Mouse (Mus musculus) frontal cortex, postnatal 25 days (tissue): ENCODE measurements at regions not wholly inside any gene's neighbourhood (a gene's known extent, or its start where the extent isn't known, plus 50 kb on each side); places are given as distances from the start of the nearest gene placed in this dataset.

ENCODE experiments used
- DNase-seq, 2 experiments: peaks; one replicate each; pipeline ENCODE4 v3.0.0; 2022; ENCODE audit warnings: low spot score in 2 of 2

DNA sequence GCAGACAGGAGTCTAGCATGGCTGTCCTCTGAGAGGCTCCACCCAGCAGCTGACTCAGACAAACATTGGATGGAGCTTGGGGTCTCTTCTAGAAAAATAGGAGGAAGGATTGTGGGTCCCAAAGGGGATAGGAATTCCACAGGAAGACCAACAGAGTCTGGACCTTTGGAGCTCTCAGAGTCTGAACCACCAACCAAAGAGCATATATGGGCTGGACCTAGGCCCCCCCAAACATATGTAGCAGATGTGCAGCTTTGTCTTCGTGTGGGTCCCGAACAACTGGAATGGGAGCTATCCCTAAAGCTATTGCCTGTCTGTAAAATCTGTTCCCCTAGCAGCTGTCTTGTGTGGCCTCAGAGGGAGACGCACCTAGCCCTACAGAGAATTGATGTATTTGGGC, 50.1 kb upstream of the Cpm start:
- no peak for DNase-seq

DNA sequence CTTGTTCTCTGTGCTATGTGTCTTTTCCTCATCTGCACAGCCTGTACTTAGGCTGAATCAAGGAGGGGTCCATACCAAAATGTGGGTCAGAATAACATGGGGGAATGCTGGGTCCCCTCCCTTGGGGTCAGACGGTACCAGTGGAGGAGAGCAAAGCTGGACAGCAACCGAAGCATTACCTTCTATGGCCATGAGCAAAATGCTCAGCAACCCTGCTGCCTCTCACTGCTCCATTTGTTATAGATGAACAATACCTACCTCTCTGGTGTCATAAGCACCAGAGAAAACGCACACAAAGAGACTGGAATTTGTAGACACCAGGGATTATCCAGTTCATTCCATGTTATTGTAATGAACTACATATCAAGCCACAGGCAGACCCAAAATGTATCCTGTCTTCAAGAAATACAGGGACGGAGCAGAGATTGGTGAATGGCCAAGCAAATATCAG, 50.6 kb upstream of the Cpm start:
- no peak for DNase-seq

DNA sequence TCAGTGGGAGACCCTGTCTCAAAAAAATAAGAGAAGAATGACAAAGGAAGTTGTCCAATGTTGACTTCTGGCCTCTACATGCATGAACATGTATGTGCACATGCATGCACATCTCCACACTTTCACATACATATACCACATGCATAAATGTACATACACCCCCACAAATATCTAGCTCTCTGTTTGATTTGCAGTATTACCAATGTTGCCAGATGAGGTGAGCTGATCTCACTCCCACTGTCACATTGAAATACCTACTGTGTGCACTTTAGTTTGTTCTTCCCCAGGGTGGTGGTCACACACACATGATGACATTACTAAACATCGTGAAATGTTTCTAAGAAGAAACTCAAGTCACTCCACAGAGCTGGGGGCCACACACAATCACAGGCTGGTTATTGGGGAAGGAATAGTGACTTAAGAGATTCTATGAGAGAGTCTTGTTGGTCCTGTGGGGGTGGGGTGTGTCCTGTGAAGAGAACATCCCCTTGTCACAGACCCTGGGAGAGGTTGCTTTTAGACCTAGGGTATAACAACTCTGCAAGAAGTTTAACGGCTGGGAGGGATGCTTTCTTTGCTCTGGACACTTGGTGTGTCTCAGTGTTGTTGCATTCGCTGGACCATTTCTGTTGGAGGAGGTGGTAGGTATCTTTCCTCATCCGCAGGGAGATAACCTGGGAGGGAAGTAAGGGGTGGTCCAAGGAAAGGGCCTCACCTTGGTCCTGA, 51.2 kb upstream of the Cpm start:
- DNase-seq, result no peak

DNA sequence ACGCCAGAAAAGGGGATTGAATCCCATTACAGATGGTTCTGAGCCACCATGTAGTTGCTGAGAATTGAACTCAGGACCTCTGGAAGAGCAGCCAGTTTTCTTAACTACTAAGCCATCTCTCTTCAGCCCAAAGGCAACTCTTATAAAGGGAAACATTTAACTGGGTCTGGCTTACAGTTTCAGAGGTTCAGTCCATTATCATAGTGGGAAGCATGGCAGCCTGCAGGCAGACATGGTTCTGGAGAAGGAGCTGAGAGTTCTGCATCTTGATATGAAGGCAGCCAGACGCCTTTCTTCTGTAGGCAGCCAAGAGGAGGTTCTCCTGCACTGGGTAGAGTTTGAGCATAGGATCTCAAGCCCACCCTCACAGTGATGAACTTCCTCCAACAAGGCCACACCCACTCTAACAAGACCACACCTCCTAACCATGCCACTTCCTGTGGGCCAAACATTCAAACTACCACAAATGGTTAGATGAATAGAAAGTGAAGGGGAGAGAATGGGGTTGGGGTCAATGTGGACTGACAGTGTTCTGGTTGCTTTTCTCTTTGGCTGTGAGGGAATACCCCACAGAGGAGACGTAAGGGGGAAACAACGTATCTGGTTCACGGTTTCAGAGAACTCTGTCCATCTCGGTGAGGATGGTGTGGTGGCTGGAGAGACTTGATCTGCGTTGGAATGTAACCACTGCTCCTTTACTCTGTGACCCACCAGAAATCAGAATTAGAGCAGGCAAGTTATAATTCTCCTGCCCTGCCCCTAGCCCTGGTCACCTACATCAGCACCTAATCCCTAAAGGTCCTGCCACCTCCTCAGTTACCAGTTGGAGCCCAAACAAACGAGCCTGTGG, 52.2 kb upstream of the Cpm start:
- DNase-seq, result no peak

DNA sequence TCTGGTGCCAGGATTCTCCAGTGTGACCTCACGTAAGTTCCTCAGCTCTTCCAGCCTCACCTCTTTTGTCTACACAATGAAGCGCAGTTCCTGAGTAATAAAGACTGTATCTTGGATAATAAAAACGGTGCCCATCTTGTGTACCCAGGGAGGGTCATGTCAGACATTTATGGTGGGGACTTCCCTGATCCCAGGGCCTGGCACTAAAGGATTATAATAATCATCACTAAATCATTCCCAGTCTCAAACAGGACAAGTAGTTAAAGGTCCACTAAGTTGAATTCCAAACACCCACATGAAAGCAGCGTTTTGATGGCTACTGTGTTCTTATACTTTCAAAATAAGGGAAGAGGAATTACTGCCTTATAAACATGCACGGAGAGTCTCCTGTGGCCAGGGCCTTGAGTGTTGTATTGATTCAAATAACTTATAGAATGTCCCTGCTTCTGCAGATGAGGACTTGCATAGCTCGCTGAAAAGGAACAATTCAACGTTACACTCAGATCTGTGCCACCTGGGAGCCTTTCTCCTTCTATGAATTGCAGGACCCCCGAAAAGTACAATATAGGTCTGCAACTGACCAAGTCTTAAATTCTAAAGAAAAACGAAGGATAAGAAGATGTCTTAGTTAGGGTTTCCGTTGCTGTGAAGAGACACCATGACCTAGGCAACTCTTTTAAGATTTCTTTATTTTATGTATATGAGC, 53.0 kb upstream of the Cpm start:
- no peak for DNase-seq

DNA sequence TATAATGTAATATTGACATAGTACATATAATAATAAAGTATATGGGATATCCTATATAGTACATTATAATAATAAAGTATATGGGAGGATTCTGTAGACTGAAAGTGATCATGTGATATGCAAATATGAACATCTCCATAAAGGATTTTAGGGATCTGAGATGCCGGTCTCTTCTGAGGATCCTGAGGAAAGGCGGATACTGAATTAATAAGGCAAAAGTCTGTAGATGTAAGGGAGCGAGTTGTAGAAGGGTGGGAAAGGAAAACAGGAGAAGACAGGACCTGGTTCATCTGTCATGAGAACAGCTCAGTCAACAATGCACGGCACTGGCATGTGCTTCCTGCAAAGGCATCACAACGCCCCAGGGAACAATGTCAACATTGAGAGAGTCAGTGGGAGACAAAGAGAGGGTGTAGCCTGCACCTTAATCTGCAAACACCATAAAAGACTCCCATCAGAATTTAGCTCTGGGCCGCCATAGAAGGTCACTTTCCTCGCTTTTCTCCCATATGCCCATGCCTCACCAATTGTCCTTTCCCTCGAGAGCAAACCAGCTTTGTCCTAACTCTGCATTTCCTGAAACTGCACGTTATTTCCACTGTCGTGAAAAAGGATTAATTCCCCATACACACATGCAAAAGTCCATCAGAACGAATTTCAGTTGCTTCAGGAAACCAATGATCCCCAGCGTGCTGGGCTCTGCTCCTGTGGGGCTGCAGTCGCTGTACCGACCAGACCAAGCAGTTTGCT, 53.7 kb upstream of the Cpm start:
- no peak for DNase-seq

DNA sequence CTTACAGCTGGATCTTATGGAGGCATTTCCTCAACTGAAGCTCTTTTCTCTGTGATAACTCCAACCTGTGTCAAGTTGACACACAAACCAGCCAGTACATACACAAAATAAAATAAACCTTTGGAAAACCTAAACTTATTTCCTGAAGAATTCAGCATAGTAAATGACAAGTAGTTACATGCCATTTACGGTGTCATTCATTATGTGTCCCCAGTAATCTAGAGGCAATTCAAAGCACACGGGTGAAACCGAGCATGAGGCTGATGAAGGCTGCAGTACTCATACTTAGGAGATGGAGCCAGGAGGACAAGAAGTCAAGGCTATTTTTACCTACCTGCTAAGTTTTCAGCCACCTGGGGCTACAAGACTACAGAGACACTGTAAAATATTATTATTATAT, 54.4 kb upstream of the Cpm start:
- no peak for DNase-seq

DNA sequence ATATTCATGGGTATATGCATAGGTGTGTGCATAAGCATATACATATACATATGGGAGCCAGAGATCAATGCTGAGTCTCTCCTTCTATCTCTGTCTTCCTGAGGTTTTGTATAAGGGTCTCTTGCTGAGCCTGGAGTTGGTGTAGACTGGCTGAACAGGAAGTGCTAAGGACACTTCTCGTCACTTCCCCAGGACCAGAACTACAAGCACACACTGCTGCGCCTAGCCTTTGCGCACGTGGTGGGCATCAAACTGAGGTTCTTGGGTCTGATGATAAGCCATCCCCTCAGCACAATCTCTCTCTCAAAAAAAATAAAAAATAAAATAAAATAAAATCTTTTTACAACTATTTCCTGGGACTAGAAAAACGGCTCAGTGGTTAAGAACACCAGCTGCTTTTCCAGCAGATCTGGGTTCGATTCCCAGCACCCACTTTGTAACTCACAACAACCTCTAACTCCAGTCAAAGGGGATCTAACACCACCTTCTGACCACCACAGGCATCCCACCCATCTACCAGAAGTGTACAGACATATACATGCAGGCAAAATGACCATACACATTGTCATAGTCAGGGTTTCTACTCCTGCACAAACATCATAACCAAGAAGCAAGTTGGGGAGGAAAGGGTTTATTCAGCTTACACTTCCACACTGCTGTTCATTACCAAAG, 55.1 kb upstream of the Cpm start:
- no peak for DNase-seq

DNA sequence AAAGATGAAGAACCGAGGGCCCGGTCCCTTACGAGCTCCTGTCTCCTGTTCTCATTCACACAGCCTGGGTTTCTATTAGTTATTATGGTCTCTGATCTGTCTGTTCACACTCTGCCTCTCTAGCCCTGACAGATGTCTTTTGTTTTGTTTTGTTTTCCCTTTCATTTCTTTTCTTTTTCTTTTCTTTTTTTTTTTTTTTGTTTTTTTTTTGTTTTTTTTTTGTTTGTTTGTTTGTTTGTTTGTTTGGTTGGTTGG, 55.8 kb upstream of the Cpm start:
- no peak for DNase-seq

DNA sequence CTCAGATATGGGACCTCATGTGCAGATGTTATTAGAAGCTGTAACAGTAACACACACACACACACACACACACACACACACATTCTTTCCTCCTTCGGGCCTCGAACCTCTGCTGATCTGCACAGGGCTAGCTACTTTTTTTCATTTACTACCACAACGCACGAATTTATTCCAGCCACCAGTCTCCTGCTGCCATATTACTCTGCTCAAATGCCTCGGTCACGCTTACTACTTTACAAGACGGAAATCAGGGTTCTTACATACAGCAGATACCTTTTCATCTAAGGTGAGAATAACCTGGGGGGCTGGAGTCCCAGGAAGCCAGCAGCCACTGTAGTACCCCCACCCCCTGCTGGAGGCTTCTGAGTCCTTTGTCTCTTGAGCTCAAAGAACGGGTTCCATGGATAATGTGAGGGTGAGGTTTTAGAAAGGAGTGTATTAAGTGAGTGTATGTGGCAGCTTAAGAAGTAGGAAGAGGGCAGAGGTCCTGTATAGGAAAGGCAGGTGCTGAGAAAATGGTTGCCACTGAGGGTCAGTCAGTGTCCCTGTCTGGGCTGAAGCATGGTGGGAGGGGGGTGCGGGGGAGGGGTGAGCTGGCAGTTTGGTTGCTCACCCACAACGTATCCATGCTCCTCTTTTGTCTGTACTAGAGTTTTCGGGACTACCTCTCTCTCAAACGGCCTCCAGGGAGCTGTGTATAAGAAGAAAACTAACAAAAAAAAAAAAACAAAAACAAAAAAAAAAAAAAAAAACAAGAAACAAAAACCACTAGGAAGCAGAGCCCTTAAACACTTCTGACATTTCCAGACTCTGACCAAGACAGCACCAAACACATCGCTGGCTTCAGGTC, 56.3 kb upstream of the Cpm start:
- no peak for DNase-seq

DNA sequence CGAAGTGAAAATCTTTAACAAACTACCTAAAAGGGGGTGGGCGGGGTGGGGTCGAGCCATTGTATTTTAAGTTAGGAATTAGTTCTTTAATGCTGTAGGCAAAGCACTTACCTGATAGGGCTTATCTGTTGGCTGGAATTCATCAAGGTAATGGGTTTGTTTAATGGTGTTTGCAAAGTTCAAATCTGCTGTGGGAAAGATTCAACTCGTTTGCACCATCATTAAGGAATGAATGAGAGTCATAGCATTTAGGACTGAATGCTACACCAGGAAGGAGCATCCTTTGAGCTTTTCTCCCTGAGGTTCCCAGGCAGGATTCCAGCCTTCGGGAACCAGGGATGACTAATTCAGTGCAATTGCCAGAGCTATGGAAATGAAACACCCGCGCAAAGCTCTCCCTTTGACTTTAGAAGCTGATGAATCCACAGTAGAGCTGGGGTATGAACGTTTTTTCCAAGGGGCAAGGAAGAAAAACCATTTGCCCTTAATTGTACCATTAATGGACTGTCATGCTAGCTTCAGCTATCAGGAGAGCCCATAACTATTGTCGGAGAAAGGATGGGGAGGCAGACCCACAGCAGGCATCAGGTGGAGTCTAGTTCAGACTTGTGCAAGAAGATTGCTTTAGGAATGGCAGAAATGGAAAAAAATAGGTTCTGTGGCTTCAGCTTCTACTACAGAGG, 57.3 kb upstream of the Cpm start:
- DNase-seq, result peak in 1 of 2 experiments; percentile 10

DNA sequence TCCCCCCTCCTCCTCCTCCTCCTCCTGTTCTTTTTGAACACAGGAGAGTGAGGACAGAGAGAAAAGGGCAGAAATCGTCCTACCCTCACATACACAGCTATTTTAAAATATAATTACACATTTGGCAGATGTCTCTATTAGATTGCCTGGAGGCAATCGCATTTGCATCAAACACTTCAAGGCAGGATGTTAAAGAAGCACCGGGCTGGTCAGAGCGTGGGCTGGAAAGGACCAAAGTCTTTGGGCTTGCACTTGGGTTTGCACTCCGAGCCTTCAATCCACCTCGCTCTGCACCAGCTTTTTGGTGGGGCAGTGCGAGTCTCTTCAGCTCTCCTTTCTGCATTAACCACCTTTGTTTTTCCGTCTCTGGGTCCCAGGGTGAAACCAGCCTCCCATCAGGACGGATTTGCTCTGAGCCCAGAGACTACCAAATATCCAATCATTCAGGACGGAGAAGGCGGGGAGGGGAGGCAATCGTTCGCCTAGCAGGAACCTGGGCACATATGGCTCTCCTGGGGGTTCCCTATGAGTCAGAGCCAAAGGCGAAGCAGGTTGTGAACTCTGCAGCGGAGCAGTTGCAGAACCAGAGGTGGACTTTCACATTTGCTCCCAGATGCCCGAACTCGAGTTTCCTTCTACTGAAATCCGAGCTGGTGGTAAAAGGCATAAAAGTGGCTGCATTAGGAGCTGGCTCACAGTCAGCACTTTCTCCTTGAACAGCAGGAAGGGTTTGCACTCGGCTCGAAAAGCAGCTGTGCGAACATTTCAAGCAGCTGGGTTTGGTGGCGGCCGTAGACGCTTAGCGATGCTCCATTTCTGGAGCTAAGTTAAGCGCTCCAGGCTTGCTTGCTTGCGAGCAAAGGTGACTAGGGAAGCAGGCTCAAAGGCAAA, 58.1 kb upstream of the Cpm start:
- DNase-seq, result peak in 1 of 2 experiments; percentile 12

DNA sequence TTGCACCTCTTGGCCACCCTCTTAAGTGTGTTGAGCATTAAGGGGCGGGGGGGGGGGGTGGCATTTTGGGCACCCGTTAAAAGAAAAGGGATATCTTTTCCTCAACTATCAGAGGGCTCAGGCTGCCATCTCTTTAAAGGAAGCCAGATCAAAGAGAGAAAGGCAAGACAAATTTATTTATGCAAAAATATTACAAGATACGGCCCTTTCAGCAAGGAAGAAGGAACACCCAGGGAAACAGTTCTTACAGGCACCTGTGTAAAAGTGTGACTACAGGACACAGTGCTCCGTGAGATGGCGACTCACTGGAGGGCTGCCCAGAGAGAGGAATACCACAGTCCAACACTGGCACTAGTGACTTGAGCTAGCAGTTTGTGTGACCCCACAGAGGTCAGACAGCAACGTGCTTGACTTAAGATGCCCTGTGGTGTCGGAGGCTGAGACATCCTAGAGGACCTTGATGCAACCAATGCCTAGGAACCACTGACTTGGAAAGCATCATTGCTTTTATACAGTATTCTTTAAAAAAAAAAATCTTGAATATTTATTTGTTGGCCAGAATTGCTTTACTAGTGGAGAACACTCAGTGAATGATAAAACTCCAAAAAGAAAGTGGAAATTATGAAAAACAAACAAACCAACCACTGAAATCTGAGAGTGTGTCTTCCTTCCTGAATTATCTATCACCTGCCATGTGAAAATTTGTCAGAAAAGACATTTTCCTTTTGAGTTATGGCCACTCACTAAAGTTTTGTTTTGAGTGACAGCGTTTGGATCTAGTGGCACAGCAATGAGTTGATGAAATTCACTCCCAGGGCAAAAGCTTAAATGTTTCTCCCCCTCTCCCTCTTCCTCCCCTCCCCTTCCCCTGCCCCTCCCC, 59.0 kb upstream of the Cpm start:
- no peak for DNase-seq

DNA sequence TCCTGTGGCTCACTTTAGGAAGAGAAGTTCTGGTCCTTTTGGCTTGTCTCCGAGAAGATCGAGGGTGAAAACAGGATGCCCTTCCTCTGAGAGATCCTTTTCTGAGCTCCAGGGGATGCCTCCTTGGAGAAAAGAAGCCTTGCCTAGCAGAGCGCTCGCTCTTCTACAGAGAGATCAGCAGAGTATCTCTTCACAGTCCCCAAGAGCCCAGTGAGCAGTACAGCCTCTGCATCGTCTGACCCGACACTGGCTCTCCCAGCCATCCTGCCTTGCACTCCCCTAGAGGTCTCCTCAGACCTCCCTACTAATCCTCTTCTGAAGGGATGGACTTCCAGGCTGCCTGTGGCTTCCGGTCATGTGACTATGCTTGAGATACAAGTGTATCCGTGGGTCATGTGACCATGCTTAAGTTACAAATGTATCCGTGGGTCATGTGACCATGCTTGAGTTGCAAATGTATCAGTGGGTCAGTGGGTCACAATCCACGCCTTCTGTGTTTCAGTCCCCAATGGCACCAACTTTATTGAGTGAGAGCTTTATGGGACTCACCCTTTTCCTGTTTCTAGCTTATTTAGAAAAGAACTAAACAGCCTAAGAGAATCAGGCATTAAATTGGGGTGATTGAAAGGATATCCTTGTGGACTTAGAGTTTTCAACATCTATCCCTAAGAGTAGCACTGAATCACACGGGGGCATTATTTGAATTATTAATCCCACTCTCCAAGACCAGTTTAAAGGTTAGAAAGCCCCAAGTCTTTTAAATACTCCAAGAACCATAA, 59.8 kb upstream of the Cpm start:
- no peak for DNase-seq

DNA sequence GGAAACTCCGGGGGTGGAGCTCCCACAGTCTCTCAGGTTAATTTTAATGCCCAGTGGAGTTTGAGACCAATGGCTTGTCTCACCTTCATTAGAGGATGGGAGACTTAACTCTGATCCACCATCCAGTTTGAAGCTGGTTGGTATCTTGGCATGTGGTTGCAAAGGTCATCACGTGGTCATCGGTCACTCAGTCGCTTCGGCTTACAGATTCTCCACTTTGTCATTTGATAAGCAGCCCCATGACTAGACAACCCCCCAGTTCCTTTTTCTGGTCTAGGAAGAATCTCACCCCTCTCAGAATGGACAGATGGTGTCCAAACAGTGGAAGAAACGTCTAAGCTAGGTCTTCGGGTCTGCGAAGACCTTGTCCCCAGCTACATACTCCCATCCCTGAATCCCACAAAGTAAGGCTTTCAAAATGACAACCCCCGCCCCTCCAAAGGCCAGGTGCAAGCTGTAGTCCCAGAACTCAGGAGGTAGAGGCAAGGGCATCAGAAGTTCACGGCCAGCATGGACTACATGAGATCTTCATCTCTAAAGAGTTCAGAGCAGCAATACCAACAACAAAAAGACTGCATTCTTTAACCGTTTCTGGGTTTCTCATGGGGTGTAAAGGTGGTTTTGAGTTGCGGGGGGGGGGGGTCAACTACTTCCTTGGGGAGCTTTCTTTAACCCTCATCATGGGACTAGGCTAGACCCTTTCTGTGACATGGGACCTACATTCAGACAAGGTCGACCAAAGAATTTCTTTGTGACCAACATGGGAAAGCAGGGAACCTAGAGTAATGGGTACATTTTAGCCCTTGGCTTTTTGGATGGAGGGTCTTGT, 60.6 kb upstream of the Cpm start:
- DNase-seq, result no peak

DNA sequence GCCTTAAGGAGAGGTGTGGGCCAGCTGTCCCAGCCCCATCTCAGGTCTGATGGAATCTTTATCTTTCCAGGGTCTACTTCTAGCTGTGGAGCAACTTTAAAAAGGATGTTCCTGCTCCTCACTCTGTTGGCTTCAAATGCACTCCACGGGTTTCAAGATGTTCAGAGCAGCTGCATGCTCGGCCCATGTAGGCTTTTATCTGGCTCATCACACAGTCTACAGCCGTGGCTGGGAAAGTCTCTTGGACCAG, 61.2 kb upstream of the Cpm start:
- no peak for DNase-seq
